Mouse (Mus musculus): Measurements from ENCODE around the gene 1700001O22Rik. TPM values are rescaled to one million over a fixed set of nuclear protein-coding genes. Genes with fewer than 3 reads are reported as not detected.

The 1700001O22Rik gene
- total and polyA plus RNA-seq, 3 experiments, result not detected

- TF ChIP-seq MEF2A (IDR thresholded peaks at IDR 0.05; ENCODE audit: borderline replicate concordance, low read depth, low read length) (no peak), SMC3 (IDR thresholded peaks at IDR 0.05; ENCODE audit: low read depth, low read length) (no peak), JUND (conservative IDR thresholded peaks at IDR 0.05; ENCODE audit: low read depth, low read length) (no peak), MXI1 (IDR thresholded peaks at IDR 0.05; ENCODE audit: low read depth, low read length) (peak; percentile 97), MYC (IDR thresholded peaks at IDR 0.05; ENCODE audit: low read depth, low read length) (peak; percentile 88), USF1 (IDR thresholded peaks at IDR 0.05; ENCODE audit: low read depth, low read length) (no peak), USF2 (conservative IDR thresholded peaks at IDR 0.05; ENCODE audit: low read depth, low read length) (no peak), POLR2AphosphoS2 (IDR thresholded peaks at IDR 0.05; ENCODE audit: low read depth, low read length) (peak; percentile 90)
These were observed 4.3 kb upstream of the 1700001O22Rik start, which contains the start of gene Ntmt1 (continued) for GRCm38 (mm10) chr2:30807648-30808295.

GRCm38 (mm10) chr2:30807147-30807647, 3.7 kb upstream of the 1700001O22Rik start:
- H3K36me3 ChIP-seq (replicated peaks in 1 of 2; ENCODE audit: control insufficient read depth in 1 of 2, insufficient read depth in 1 of 2, low read length in 1 of 2), result peaks cover under 1 to 23% of the 10 kb centered on the region in 2 experiments
- H3K4me1 ChIP-seq (ENCODE audit: control insufficient read depth in 1 of 2, insufficient read depth in 2 of 2), result peaks cover 2 to 27% of the 10 kb centered on the region in 2 experiments
- in situ Hi-C loops (cut with MboI; ENCODE audit: low pct_ligation_motif_present, low pct_unique_long_range_greater_than_20kb, low sequenced_read_pairs), result no loop called here
- peaks cover 4% of the 10 kb centered on the region for H3K9me3 ChIP-seq (replicated peaks; ENCODE audit: low read length)
- DNase-seq (ENCODE audit: extremely low read depth), result no peak
- H3K27me3 ChIP-seq (replicated peaks), result peaks cover 20% of the 10 kb centered on the region
- dilution Hi-C loops (cut with MboI; ENCODE audit: extremely low pct_ligation_motif_present, extremely low pct_unique_long_range_greater_than_20kb, low sequenced_read_pairs), result no loop called here
- TF ChIP-seq E2F4 (IDR thresholded peaks at IDR 0.05; ENCODE audit: insufficient replicate concordance, low read depth, low read length) (no peak), RAD21 (IDR thresholded peaks at IDR 0.05; ENCODE audit: low read depth, low read length) (no peak), NRF1 (IDR thresholded peaks at IDR 0.05; ENCODE audit: low read depth, low read length) (no peak), MEF2A (IDR thresholded peaks at IDR 0.05; ENCODE audit: borderline replicate concordance, low read depth, low read length) (no peak), ELF1 (IDR thresholded peaks at IDR 0.05; ENCODE audit: low read depth, low read length) (peak; percentile 72; the same call in 1 of the 2 replicates), NELFE (IDR thresholded peaks at IDR 0.05; ENCODE audit: low read depth, low read length) (no peak)
- peaks cover 38% of the 10 kb centered on the region for H3K79me2 ChIP-seq (replicated peaks; ENCODE audit: control insufficient read depth, extremely low read depth, insufficient read depth, poor library complexity, severe bottlenecking)
- H3K4me2 ChIP-seq (ENCODE audit: insufficient read depth, low read depth, poor library complexity, severe bottlenecking), result peak overlapping the region; percentile 52
- no peak overlapping the region for H3K27ac ChIP-seq (ENCODE audit: insufficient read depth, low read depth)
- H3K4me3 ChIP-seq (replicated peaks in 1 of 3; ENCODE audit: low read depth in 2 of 3, low read length in 2 of 3, poor library complexity in 1 of 3), result peak overlapping the region; percentile 46 to 98 (median 47)
- peak overlapping the region; percentile 21; the same call in 1 of the 2 replicates for H3K9ac ChIP-seq (ENCODE audit: insufficient read depth, low read depth)

GRCm38 (mm10) chr2:30805983-30806382, 2.5 kb upstream of the 1700001O22Rik start:
- TF ChIP-seq ZMIZ1 (IDR thresholded peaks at IDR 0.05; ENCODE audit: low read depth, low read length) (no peak), E2F4 (IDR thresholded peaks at IDR 0.05; ENCODE audit: insufficient replicate concordance, low read depth, low read length) (no peak), USF2 (conservative IDR thresholded peaks at IDR 0.05; ENCODE audit: low read depth, low read length) (no peak), IRF4 (IDR thresholded peaks at IDR 0.05; ENCODE audit: low read depth, low read length) (no peak), ZNF384 (IDR thresholded peaks at IDR 0.05; ENCODE audit: low read depth, low read length) (no peak), USF1 (IDR thresholded peaks at IDR 0.05; ENCODE audit: low read depth, low read length) (no peak), TCF12 (IDR thresholded peaks at IDR 0.05; ENCODE audit: low read depth, low read length) (no peak), PAX5 (IDR thresholded peaks at IDR 0.05; ENCODE audit: low read length) (no peak), CHD2 (IDR thresholded peaks at IDR 0.05; ENCODE audit: low read length) (no peak), RAD21 (IDR thresholded peaks at IDR 0.05; ENCODE audit: low read depth, low read length) (no peak), MXI1 (IDR thresholded peaks at IDR 0.05; ENCODE audit: low read depth, low read length) (no peak), MYC (IDR thresholded peaks at IDR 0.05; ENCODE audit: low read depth, low read length) (no peak), CHD1 (IDR thresholded peaks at IDR 0.05; ENCODE audit: low read depth, low read length) (no peak), GABPA (IDR thresholded peaks at IDR 0.05; ENCODE audit: insufficient replicate concordance, low read depth, low read length) (no peak), BHLHE40 (IDR thresholded peaks at IDR 0.05; ENCODE audit: low read depth, low read length) (no peak), MEF2A (IDR thresholded peaks at IDR 0.05; ENCODE audit: borderline replicate concordance, low read depth, low read length) (no peak)
- Histone ChIP-seq H3K4me1 (ENCODE audit: control insufficient read depth in 1 of 2, insufficient read depth in 2 of 2) (peaks cover 2 to 20% of the 10 kb centered on the region in 2 experiments), H3K36me3 (replicated peaks in 1 of 2; ENCODE audit: control insufficient read depth in 1 of 2, insufficient read depth in 1 of 2, low read length in 1 of 2) (peaks cover 0 to 12% of the 10 kb centered on the region in 2 experiments), H3K27me3 (replicated peaks) (peaks cover 30% of the 10 kb centered on the region), H3K27ac (ENCODE audit: insufficient read depth, low read depth) (no peak overlapping the region), H3K4me2 (ENCODE audit: insufficient read depth, low read depth, poor library complexity, severe bottlenecking) (no peak overlapping the region), H3K79me2 (replicated peaks; ENCODE audit: control insufficient read depth, extremely low read depth, insufficient read depth, poor library complexity, severe bottlenecking) (peaks cover 28% of the 10 kb centered on the region), H3K4me3 (replicated peaks in 1 of 3; ENCODE audit: low read depth in 2 of 3, low read length in 2 of 3, poor library complexity in 1 of 3) (no peak overlapping the region), H3K9me3 (replicated peaks; ENCODE audit: low read length) (peaks cover 4% of the 10 kb centered on the region), H3K9ac (ENCODE audit: insufficient read depth, low read depth) (no peak overlapping the region)
- dilution Hi-C loops (cut with MboI; ENCODE audit: extremely low pct_ligation_motif_present, extremely low pct_unique_long_range_greater_than_20kb, low sequenced_read_pairs) (no loop called here), in situ Hi-C loops (cut with MboI; ENCODE audit: low pct_ligation_motif_present, low pct_unique_long_range_greater_than_20kb, low sequenced_read_pairs) (no loop called here)
- no peak for DNase-seq (ENCODE audit: extremely low read depth)

Measured in CH12.LX (cell line).